Mouse (Mus musculus) cerebellum, adult 2 months (tissue): ENCODE results near the gene Ccna2. TPM values are rescaled to one million over a fixed set of nuclear protein-coding genes. Genes with fewer than 3 reads are reported as not detected.

Experiments used
- DNase-seq, 2 experiments: peaks; one replicate each; pipeline ENCODE4 v3.0.0; 2021
- H3K27ac ChIP-seq: fragments of 200-500 bp; 2 replicates; pipeline ENCODE4 v1.5.1; 2012; ENCODE audit warnings: low read length, control low read depth, inconsistent platforms; ENCODE audit not compliant: insufficient read depth
- H3K27me3 ChIP-seq: fragments of 200-500 bp; 2 replicates; pipeline ENCODE4 v1.6.1; 2012; ENCODE audit warnings: inconsistent platforms, mild to moderate bottlenecking, low read length, moderate library complexity; ENCODE audit not compliant: control insufficient read depth, insufficient read depth
- H3K4me1 ChIP-seq: fragments of 200-500 bp; 2 replicates; pipeline ENCODE4 v1.6.1; 2011; ENCODE audit warnings: low read length; ENCODE audit not compliant: control insufficient read depth, insufficient read depth
- H3K4me3 ChIP-seq: fragments of 200-500 bp; replicated peaks from 2 replicates; pipeline ENCODE3; 2011; ENCODE audit warnings: mild to moderate bottlenecking, low read depth, low read length, control low read depth; ENCODE audit not compliant: insufficient read depth
- CTCF ChIP-seq: fragments of 200-500 bp; IDR thresholded peaks from 2 replicates; pipeline ENCODE4 v1.5.1; 2011; ENCODE audit warnings: low read depth, mild to moderate bottlenecking, control low read depth, low read length, moderate library complexity, borderline replicate concordance; ENCODE audit not compliant: insufficient read depth
- POLR2A ChIP-seq: fragments of 200-500 bp; IDR thresholded peaks from 2 replicates; pipeline ENCODE4 v1.6.1; 2011; ENCODE audit warnings: low read length, control low read depth, borderline replicate concordance; ENCODE audit not compliant: insufficient read depth
- WGBS: fragments of 180-500 bp; shearing (Covaris S2); methylation state at CpG from one replicate; pipeline ENCODE4 v1.1.7; 2018; 5-methylcytosine and 5-hydroxymethylcytosine counted together
- polyA plus RNA-seq: library from polyadenylated mRNA; depleted of rRNA; stranded (reverse); fragments of >200 nt; gene quantifications from 2 replicates; pipeline ENCODE4 v1.2.3, GENCODE M21; 2012

The Ccna2 gene
- polyA plus RNA-seq, 1 experiment = 1.9 TPM

DNA sequence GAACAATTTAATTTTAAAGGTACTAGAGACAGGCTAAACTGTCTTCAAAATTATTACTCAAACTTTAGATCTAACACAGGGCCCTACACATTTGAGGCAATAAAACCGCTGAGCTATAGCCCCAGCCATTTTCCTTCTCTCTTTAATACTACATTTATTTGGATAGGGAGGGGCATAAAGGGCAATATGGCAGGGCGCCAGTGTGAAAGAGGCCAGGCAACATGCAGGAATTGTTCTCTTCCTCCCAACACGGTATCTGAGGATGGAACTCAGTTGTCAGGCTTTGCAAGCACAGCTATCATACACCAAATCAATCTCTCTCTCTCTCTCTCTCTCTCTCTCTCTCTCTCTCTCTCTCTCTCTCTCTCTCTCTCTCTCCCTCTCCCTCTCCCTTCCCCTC lies 26.9 kb upstream of the Ccna2 start:
- TF ChIP-seq CTCF (no peak), POLR2A (no peak)
- H3K27me3 ChIP-seq = no peaks in the 10 kb centered on the region
- no peak for DNase-seq
- WGBS = 54% methylated on average over 3 of the region's 3 CpGs
- H3K4me3 ChIP-seq = no peak overlapping the region
- H3K4me1 ChIP-seq = no peaks in the 10 kb centered on the region
- H3K27ac ChIP-seq = no peak overlapping the region

DNA sequence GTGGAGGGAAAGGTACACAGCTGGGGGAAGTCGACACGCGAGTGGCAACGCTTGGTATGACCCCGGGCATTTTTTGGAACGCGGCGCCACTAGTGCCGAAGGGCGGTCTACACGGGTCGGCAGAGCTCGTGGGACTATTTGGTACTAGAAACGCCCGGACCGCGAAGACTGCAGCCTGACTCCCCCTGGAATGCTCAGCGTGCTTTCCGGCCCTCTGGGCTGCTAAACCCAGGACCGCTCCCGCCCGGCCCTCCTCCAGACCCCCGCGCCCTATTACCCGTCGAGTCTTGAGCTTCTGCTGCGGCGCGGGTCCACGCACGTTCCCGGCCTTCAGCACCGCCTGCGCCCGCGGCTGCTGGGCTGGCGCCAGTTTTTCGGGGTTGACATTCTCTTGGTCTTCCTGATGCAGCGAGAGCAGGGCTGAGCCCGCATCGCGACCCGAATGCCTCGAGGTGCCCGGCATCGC lies 556 bp downstream of the Ccna2 start:
- WGBS = under 1% methylated on average over 46 of the region's 46 CpGs
- H3K27ac ChIP-seq = no peak overlapping the region

DNA sequence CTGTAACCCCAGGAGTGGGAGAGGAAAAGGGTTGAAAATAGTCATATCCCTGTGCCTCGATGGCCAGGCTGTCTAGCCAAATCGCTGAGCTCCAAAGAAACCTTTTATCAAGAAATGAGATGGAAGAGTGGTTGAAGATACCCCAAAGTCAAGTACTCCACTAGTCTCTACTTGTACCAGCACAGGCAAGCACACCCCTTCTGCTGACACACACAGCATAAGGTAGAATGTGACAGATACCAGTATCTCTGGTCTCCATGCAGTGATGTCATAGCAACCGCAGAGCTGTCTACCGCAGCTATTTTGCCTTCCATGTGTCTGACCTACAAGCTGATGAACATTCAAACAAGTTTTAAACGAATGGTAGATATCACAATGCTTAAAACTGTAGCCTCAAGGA lies 2.1 kb downstream of the Ccna2 start:
- TF ChIP-seq POLR2A (no peak), CTCF (no peak)
- WGBS = 57% methylated on average over 5 of the region's 5 CpGs
- H3K4me1 ChIP-seq = no peaks in the 10 kb centered on the region
- H3K27me3 ChIP-seq = no peaks in the 10 kb centered on the region
- H3K4me3 ChIP-seq = no peak overlapping the region
- DNase-seq = no peak
- H3K27ac ChIP-seq = no peak overlapping the region

More for the DNA sequence above, 556 bp downstream of the Ccna2 start:
- Histone ChIP-seq H3K27me3 (no peaks in the 10 kb centered on the region), H3K4me1 (no peaks in the 10 kb centered on the region), H3K4me3 (peak overlapping the region; percentile 26)
- DNase-seq = no peak
- no peak for TF ChIP-seq CTCF
- no peak for TF ChIP-seq POLR2A

DNA sequence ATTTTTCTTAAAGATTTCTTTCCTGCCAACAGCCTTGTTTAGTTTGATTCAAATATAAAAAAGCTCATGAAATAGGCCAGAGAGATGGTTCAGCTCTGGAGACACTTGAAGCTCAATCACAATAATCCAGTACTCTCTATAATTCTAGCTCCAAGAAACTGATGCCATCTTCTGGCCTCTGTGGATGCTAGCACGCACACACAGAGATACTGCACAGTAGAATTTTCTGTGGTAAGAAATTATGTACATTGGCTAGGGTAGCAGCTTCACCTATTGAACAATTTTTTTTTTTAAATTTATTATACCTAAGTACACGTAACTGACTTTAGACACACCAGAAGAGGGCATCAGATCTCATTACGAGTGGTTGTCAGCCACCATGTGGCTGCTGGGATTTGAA lies 8.3 kb downstream of the Ccna2 start:
- H3K4me1 ChIP-seq = no peaks in the 10 kb centered on the region
- DNase-seq = no peak
- WGBS = 90% methylated on average over 3 of the region's 3 CpGs
- TF ChIP-seq POLR2A (no peak), CTCF (no peak)
- H3K4me3 ChIP-seq = no peak overlapping the region
- no peak overlapping the region for H3K27ac ChIP-seq
- no peaks in the 10 kb centered on the region for H3K27me3 ChIP-seq

DNA sequence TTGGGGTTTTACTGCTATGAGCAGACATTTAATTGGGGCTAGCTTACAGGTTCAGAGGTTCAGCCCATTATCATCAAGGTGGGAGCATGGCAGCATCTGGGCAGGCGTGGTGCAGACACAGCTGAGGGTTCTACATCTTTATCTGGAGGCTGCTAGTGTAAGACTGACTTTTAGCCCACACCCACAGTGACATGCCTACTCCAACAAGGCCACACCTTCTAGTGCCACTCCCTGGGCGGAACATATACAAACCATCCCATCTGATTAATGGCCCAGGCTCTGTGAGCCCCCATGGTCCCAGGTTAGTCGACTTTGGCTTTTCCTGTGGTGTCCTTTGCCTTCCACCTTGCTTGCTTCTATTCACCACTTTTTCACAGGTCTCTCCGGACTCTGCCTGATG lies 12.3 kb downstream of the Ccna2 start:
- Histone ChIP-seq H3K4me3 (no peak overlapping the region), H3K27me3 (no peaks in the 10 kb centered on the region), H3K27ac (no peak overlapping the region), H3K4me1 (no peaks in the 10 kb centered on the region)
- TF ChIP-seq POLR2A (no peak), CTCF (no peak)
- no peak for DNase-seq
- 88% methylated on average over 4 of the region's 4 CpGs for WGBS

DNA sequence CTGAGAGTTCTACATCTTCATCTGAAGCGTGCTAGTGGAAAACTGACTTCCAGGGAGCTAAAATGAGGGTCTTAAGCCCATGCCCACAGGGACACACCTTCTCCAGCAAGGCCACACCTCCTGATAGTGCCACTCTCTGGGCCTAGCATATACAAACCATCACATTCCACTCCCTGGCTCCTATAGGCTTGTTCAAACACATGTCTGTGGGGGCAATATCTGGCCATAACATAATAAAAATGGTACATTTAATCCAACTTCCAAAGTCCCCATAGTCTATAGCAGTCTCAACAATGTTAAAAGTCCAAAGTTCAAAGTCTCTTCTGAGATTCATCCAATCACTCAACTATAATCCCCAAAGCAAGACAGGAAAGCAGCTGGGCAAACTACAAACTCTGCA lies 14.3 kb downstream of the Ccna2 start:
- WGBS = 96% methylated on average over 1 of the region's 1 CpGs
- Histone ChIP-seq H3K4me1 (no peaks in the 10 kb centered on the region), H3K27me3 (no peaks in the 10 kb centered on the region), H3K4me3 (no peak overlapping the region), H3K27ac (no peak overlapping the region)
- TF ChIP-seq POLR2A (no peak), CTCF (no peak)
- no peak for DNase-seq

DNA sequence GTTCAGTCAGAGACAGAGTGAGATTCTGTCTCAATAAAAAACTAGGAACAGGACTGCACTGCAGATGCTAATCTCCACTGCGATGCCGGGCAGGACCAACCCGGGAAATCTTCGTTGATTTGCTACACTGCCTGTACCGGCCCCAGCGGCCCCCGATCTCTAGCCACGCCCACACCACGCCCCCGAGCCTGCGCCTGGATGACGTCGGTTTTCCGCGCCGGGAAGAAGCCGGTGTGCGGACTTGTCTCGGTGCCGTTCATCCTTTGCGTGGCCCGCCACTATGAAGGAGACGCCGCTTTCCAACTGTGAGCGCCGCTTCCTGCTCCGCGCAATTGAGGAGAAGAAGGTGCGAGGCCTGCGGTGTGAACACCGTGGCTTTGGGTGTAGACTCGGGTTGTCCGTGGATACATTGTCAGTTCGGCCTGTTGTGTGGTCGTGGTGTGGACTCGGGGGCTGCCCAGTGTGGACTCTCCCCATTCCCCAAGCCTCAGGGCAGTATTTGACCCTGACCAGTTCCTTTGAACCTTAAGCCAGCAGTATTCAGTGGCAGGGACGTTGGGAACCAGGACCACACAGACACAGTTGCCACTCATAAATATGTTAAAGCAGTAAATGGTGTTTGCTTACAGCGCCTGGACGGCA lies 19.4 kb downstream of the Ccna2 start, which contains the start of gene Exosc9:
Gene Exosc9 (plus strand): TSS at position 201 of the 642 bp plus-strand sequence.
- no peak for TF ChIP-seq CTCF
- peak; percentile 79 for TF ChIP-seq POLR2A
- under 1% methylated on average over 39 of the region's 39 CpGs for WGBS
- Histone ChIP-seq H3K27me3 (no peaks in the 10 kb centered on the region), H3K4me1 (no peaks in the 10 kb centered on the region; the same call in 1 of the 2 replicates), H3K27ac (peak within 1 kb of the TSS; percentile 69), H3K4me3 (peak within 1 kb of the TSS; percentile 91)
- peak; percentile 94 to 97 for DNase-seq

DNA sequence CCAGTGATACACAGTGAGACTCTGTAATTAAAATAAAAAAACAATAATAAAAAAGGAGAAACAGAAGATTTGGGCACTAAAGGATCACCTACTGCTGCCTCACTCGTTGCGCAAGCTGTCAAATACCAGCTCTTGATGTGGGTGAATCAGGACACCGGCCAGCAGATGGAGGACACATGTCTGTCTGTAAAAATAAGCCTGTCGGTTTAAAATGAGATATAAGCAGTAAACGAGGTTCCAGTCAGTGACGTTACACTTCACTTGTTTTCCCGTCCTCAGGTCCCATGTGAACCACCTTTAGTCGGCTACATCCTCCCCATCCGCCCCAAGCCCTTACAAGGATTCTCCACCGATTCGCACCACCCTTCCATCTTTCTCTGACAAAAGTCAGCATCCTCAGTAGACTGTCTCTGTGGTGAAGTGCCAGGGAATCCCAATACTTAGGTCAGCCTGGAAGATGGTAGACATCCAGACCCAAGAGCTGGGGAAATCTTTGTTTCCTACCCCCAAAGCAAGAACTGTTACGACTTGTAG lies 20.0 kb downstream of the Ccna2 start:
- H3K27ac ChIP-seq = peak overlapping the region; percentile 69
- WGBS = 2% methylated on average over 12 of the region's 12 CpGs
- H3K27me3 ChIP-seq = no peaks in the 10 kb centered on the region
- peak overlapping the region; percentile 91 for H3K4me3 ChIP-seq
- DNase-seq = peak in 1 of 2 experiments; percentile 49
- no peaks in the 10 kb centered on the region; the same call in 1 of the 2 replicates for H3K4me1 ChIP-seq
- TF ChIP-seq CTCF (no peak), POLR2A (no peak)
